9 mouse cellular contexts compared by ENCODE assay signal in genomic region chr8:8660307-8661098, GRCm38 (mm10). TPM values are rescaled to one million over a fixed set of nuclear protein-coding genes. Genes with fewer than 3 reads are reported as not detected.
DNase-seq lines count a peak whose midpoint lies in the region; ATAC-seq and TF ChIP-seq lines count a peak whose summit lies in the region.
"Had no signal": no experiment of that assay in that cellular context is flagged by ENCODE, and none has a peak within 500 bp of the region (broad histone marks: within the 10 kb centered on the region; RNA-seq: fewer than 3 reads in every experiment).

No protein-coding gene starts in this region.

- H3K4me1 ChIP-seq in spleen, adult 2 months (ENCODE audit: control insufficient read depth, insufficient read depth, insufficient read length), result peaks cover 8% of the 10 kb centered on the region
- H3K4me1 ChIP-seq in liver, postnatal 0 days (ENCODE audit: insufficient read depth), result peaks cover 13% of the 10 kb centered on the region

- peak overlapping the region; percentile 89 for H3K4me2 ChIP-seq in liver, postnatal 0 days (ENCODE audit: low read depth, low read length)

- WGBS in spleen, adult 2 months, result under 1% methylated on average over 84 of the region's 88 CpGs
- 2% methylated on average over 62 of the region's 88 CpGs for WGBS in liver, postnatal 0 days (ENCODE audit: insufficient replicate concordance)

- TF ChIP-seq EP300 in liver, postnatal 0 days (IDR thresholded peaks at IDR 0.05; ENCODE audit: low read depth), result no peak

- H3K9me3 ChIP-seq in liver, postnatal 0 days (ENCODE audit: low read length), result no peaks in the 10 kb centered on the region

- intact Hi-C loops in gastrocnemius, adult 2 months (cut with DNase I), result loop anchor here (5.0 kb wide), 2 partner anchors 332 to 433 kb away; no protein-coding TSS in a partner anchor
- intact Hi-C loops in heart, postnatal 14 days (cut with DNase I), result loop anchor here (2.0 to 5.0 kb wide), 5 partner anchors 157 to 512 kb away; no protein-coding TSS in a partner anchor

- no peak for TF ChIP-seq POLR2A in spleen, adult 2 months (IDR thresholded peaks at IDR 0.05; ENCODE audit: low read depth, low read length)

- no peak for DNase-seq in gastrocnemius, adult 2 months
- no peak for DNase-seq in gastrocnemius, postnatal 4 days (ENCODE audit: low spot score in 2 of 2)
- DNase-seq in spleen, adult 2 months (ENCODE audit: low read depth in 1 of 2, low spot score in 2 of 2), result peak; percentile 7 to 12
- DNase-seq in spleen, postnatal 4 days (ENCODE audit: low spot score in 2 of 2), result no peak
- peak; percentile 47 to 61 for DNase-seq in heart, postnatal 14 days
- DNase-seq in liver, postnatal 0 days, result no peak
- DNase-seq in thymus, postnatal 14 days, result peak; percentile 48
- no peak for DNase-seq in kidney, adult 9 months

- H3K4me3 ChIP-seq in gastrocnemius, adult 2 months, result peak overlapping the region; percentile 82
- H3K4me3 ChIP-seq in spleen, adult 2 months (ENCODE audit: extremely low read depth, insufficient read depth, insufficient read length), result peak overlapping the region; percentile 77
- peak overlapping the region; percentile 61 for H3K4me3 ChIP-seq in liver, postnatal 0 days (ENCODE audit: low read depth, low read length)

- ATAC-seq in liver, postnatal 0 days, result peak; percentile 43

- H3K27me3 ChIP-seq in spleen, adult 2 months (ENCODE audit: control insufficient read depth, insufficient read depth, low read length), result peaks cover 19% of the 10 kb centered on the region
- peaks cover 28% of the 10 kb centered on the region for H3K27me3 ChIP-seq in liver, postnatal 0 days (ENCODE audit: insufficient read depth, low read length)
- H3K27me3 ChIP-seq: CH12.LX had no signal

- TF ChIP-seq CTCF in gastrocnemius, adult 2 months (IDR thresholded peaks at IDR 0.05), result no peak
- TF ChIP-seq CTCF in spleen, adult 2 months (IDR thresholded peaks at IDR 0.05; ENCODE audit: extremely low read depth, insufficient read depth, insufficient read length, insufficient replicate concordance), result no peak
- TF ChIP-seq CTCF in liver, postnatal 0 days (IDR thresholded peaks at IDR 0.05; ENCODE audit: low read depth), result no peak

- H3K36me3 ChIP-seq in spleen, adult 2 months (ENCODE audit: control insufficient read depth, insufficient read depth, low read length), result peaks cover 3% of the 10 kb centered on the region; the same call in 1 of the 2 replicates
- H3K36me3 ChIP-seq in liver, postnatal 0 days (replicated peaks; ENCODE audit: insufficient read depth, low read length), result peaks cover 9% of the 10 kb centered on the region

- H3K9ac ChIP-seq in liver, postnatal 0 days (replicated peaks), result peak overlapping the region; percentile 46

- peak overlapping the region; percentile 89 for H3K27ac ChIP-seq in gastrocnemius, adult 2 months
- peak overlapping the region; percentile 18; the same call in 1 of the 2 replicates for H3K27ac ChIP-seq in spleen, adult 2 months (ENCODE audit: insufficient read depth, low read length)
- H3K27ac ChIP-seq in liver, postnatal 0 days (ENCODE audit: low read depth), result no peak overlapping the region

RNA-seq across cellular contexts. Expression of gene Efnb2, which starts 0.5 kb away (rescaled TPM):
- 1 to 10 TPM; 5.7 to 6.6 TPM for total RNA-seq in gastrocnemius, adult 2 months (2021)
- total RNA-seq in gastrocnemius, postnatal 4 days (2021), result 10 to 100 TPM; 25.1 to 28.3 TPM
- polyA plus RNA-seq in spleen, adult 2 months (2012; rRNA removed), result 12.4 and 19.6 TPM in 2 replicates
- 10 to 100 TPM; 33.5 to 39.9 TPM for total RNA-seq in heart, postnatal 14 days (2021)
- 1.0 TPM in 2 replicates for polyA plus RNA-seq in liver, postnatal 0 days (2015; fragmentation: Nextera tagmentation; extraction: Ambion mirVana)

RNA-seq across cellular contexts. Expression of gene Arglu1, which starts 29.8 kb away (rescaled TPM):
- 10 to 100 TPM; 36.4 to 41.4 TPM for total RNA-seq in gastrocnemius, adult 2 months (2021)
- total RNA-seq in gastrocnemius, postnatal 4 days (2021), result 10 to 100 TPM; 50.9 to 75.9 TPM
- 20.7 and 22.4 TPM in 2 replicates for polyA plus RNA-seq in spleen, adult 2 months (2012; rRNA removed)
- 10 to 100 TPM; 35.6 to 39.7 TPM for total RNA-seq in heart, postnatal 14 days (2021)
- polyA plus RNA-seq in liver, postnatal 0 days (2015; fragmentation: Nextera tagmentation; extraction: Ambion mirVana), result 40.5 and 43.2 TPM in 2 replicates

Comparison
In these comparisons a context has a peak if more than half of its experiments do, and no peak if none do; other contexts are left out.
1. DNase-seq: peak in spleen, adult 2 months (2 of 2), heart, postnatal 14 days (2 of 2) and thymus, postnatal 14 days (single experiment); none in gastrocnemius, adult 2 months (single experiment), gastrocnemius, postnatal 4 days (0 of 2), spleen, postnatal 4 days (0 of 2), liver, postnatal 0 days (single experiment) and kidney, adult 9 months (single experiment).
2. Peak in every context shown above with its lines, with median percentiles within 50 percentile points of each other: H3K4me3 ChIP-seq.